Mouse (Mus musculus) kidney, embryonic 14.5 days (tissue): ENCODE measurements around the gene Ppp4r4. TPM values are rescaled to one million over a fixed set of nuclear protein-coding genes. Genes with fewer than 3 reads are reported as not detected.
A peak's percentile ranks its signal among the peaks of the same experiment; 100 is the strongest.
"Not testable (repeated sequence)": the region's sequence is repeated elsewhere in the genome, so short reads cannot be mapped to it uniquely, and the experiment has no call there.

ENCODE experiments used
- ATAC-seq: fragments of 200-750 bp; cut with Nextera tagmentation; 2 replicates; pipeline ENCODE4 v1.8.0; 2017; ENCODE audit warnings: moderate number of reproducible peaks, mild to moderate bottlenecking, moderate TSS enrichment, moderate library complexity; ENCODE audit not compliant: low FRiP score, low TSS enrichment
- H3K27ac ChIP-seq: fragments of 300-500 bp; sonication (generic); 2 replicates; pipeline ENCODE4 v1.5.1; 2014; ENCODE audit warnings: low read depth, mild to moderate bottlenecking, low read length, moderate library complexity, mixed read lengths
- H3K27me3 ChIP-seq: fragments of 300-500 bp; sonication (generic); 2 replicates; pipeline ENCODE4 v1.6.1; 2014; ENCODE audit warnings: mild to moderate bottlenecking, low read length; ENCODE audit not compliant: control insufficient read depth, insufficient read depth
- H3K36me3 ChIP-seq: fragments of 300-500 bp; sonication (generic); 2 replicates; pipeline ENCODE4 v1.6.1; 2014; ENCODE audit warnings: low read length, mixed read lengths; ENCODE audit not compliant: control insufficient read depth, insufficient read depth
- H3K4me1 ChIP-seq: fragments of 300-500 bp; sonication (generic); 2 replicates; pipeline ENCODE4 v1.6.1; 2014; ENCODE audit warnings: low read length, mixed read lengths; ENCODE audit not compliant: control insufficient read depth, insufficient read depth
- H3K4me2 ChIP-seq: fragments of 300-500 bp; sonication (generic); replicated peaks from 2 replicates; pipeline ENCODE4 v1.6.1; 2014; ENCODE audit warnings: low read depth, mild to moderate bottlenecking, low read length
- H3K4me3 ChIP-seq: fragments of 300-500 bp; sonication (generic); 2 replicates; pipeline ENCODE4 v1.5.1; 2014; ENCODE audit warnings: mild to moderate bottlenecking, low read length
- H3K9ac ChIP-seq: fragments of 300-500 bp; sonication (generic); 2 replicates; pipeline ENCODE4 v1.6.1; 2014; ENCODE audit warnings: low read depth, mild to moderate bottlenecking, low read length, moderate library complexity
- H3K9me3 ChIP-seq: fragments of 300-500 bp; sonication (generic); 2 replicates; pipeline ENCODE4 v1.6.1; 2016; ENCODE audit warnings: low read length; ENCODE audit not compliant: control insufficient read depth
- WGBS: fragments of 180-500 bp; shearing (Covaris S2); extraction: QIAGEN DNeasy Blood & Tissue Kit; methylation state at CpG from one replicate; pipeline ENCODE4 v1.1.7; 2014; 5-methylcytosine and 5-hydroxymethylcytosine counted together
- polyA plus RNA-seq: library from polyadenylated mRNA; unstranded; fragments of >200 nt; fragmentation: Nextera tagmentation; extraction: Ambion mirVana; gene quantifications from 2 replicates; pipeline ENCODE4 v1.2.1, GENCODE M21; 2014

The Ppp4r4 gene
- polyA plus RNA-seq = 1.2 and 2.0 TPM in 2 replicates

- peak within 1 kb of the TSS; percentile 52 for H3K4me3 ChIP-seq
- no peaks in the 10 kb centered on the region for H3K9me3 ChIP-seq
- H3K27me3 ChIP-seq = peaks cover 9% of the 10 kb centered on the region
- peak within 1 kb of the TSS; percentile 79 for H3K4me2 ChIP-seq
- no peaks in the 10 kb centered on the region for H3K36me3 ChIP-seq
- peak; percentile 98 for ATAC-seq
- H3K27ac ChIP-seq = no peak within 1 kb of the TSS
- peak within 1 kb of the TSS; percentile 52 for H3K9ac ChIP-seq
- under 1% methylated on average over 48 of the region's 74 CpGs for WGBS
- H3K4me1 ChIP-seq = 0 out of 2 replicates have a peak, but pooled peaks cover 4% of the 10 kb centered on the region
Observed at GRCm38 (mm10) chr12:103532020-103532648, at the start of gene Ppp4r4. Gene Ppp4r4 (plus strand): TSS chr12:103532283.

GRCm38 (mm10) chr12:103482781-103483180 is 49.3 kb upstream of the Ppp4r4 start:
- no peak overlapping the region for H3K4me3 ChIP-seq
- no peak overlapping the region for H3K27ac ChIP-seq
- H3K9ac ChIP-seq = no peak overlapping the region
- no peaks in the 10 kb centered on the region for H3K36me3 ChIP-seq
- ATAC-seq = no peak
- no peaks in the 10 kb centered on the region for H3K4me1 ChIP-seq
- H3K27me3 ChIP-seq = no peaks in the 10 kb centered on the region
- H3K4me2 ChIP-seq = no peak overlapping the region
- H3K9me3 ChIP-seq = no peaks in the 10 kb centered on the region
- 61% methylated on average over 2 of the region's 2 CpGs for WGBS

- not testable (repeated sequence) for H3K9ac ChIP-seq, H3K27ac ChIP-seq, H3K9me3 ChIP-seq, ATAC-seq, H3K4me3 ChIP-seq, H3K27me3 ChIP-seq, H3K4me2 ChIP-seq, H3K36me3 ChIP-seq, H3K4me1 ChIP-seq
- whole genome bisulfite sequencing = 61% methylated on average over 9 of the region's 9 CpGs
Observed at GRCm38 (mm10) chr12:103484200-103484972, 47.7 kb upstream of the Ppp4r4 start.

GRCm38 (mm10) chr12:103486726-103487125 is 45.4 kb upstream of the Ppp4r4 start:
- Histone ChIP-seq H3K27ac (no peak overlapping the region), H3K4me3 (no peak overlapping the region), H3K27me3 (no peaks in the 10 kb centered on the region), H3K36me3 (no peaks in the 10 kb centered on the region), H3K4me2 (no peak overlapping the region), H3K9me3 (no peaks in the 10 kb centered on the region), H3K4me1 (no peaks in the 10 kb centered on the region), H3K9ac (no peak overlapping the region)
- WGBS = 79% methylated on average over 1 of the region's 1 CpGs
- no peak for ATAC-seq

- no peaks in the 10 kb centered on the region for H3K9me3 ChIP-seq
- H3K4me2 ChIP-seq = no peak overlapping the region
- no peak for ATAC-seq
- H3K4me1 ChIP-seq = no peaks in the 10 kb centered on the region
- H3K4me3 ChIP-seq = no peak overlapping the region
- H3K27me3 ChIP-seq = no peaks in the 10 kb centered on the region
- H3K36me3 ChIP-seq = no peaks in the 10 kb centered on the region
- no peak overlapping the region for H3K9ac ChIP-seq
- 79% methylated on average over 4 of the region's 4 CpGs for WGBS
- no peak overlapping the region for H3K27ac ChIP-seq
Observed at GRCm38 (mm10) chr12:103487276-103487675, 44.8 kb upstream of the Ppp4r4 start.

GRCm38 (mm10) chr12:103487750-103488149 is 44.3 kb upstream of the Ppp4r4 start:
- ATAC-seq = no peak
- no peak overlapping the region for H3K27ac ChIP-seq
- no peak overlapping the region for H3K9ac ChIP-seq
- 70% methylated on average over 2 of the region's 2 CpGs for WGBS
- no peaks in the 10 kb centered on the region for H3K27me3 ChIP-seq
- no peaks in the 10 kb centered on the region for H3K4me1 ChIP-seq
- H3K36me3 ChIP-seq = no peaks in the 10 kb centered on the region
- H3K4me3 ChIP-seq = no peak overlapping the region
- H3K9me3 ChIP-seq = no peaks in the 10 kb centered on the region
- no peak overlapping the region for H3K4me2 ChIP-seq

- Histone ChIP-seq H3K4me1 (no peaks in the 10 kb centered on the region), H3K4me3 (no peak overlapping the region), H3K27me3 (no peaks in the 10 kb centered on the region), H3K27ac (no peak overlapping the region), H3K36me3 (no peaks in the 10 kb centered on the region), H3K9me3 (no peaks in the 10 kb centered on the region), H3K4me2 (no peak overlapping the region), H3K9ac (no peak overlapping the region)
- WGBS = 83% methylated on average over 3 of the region's 3 CpGs
- no peak for ATAC-seq
Observed at GRCm38 (mm10) chr12:103491091-103491730, 40.9 kb upstream of the Ppp4r4 start.

GRCm38 (mm10) chr12:103492767-103493166 is 39.3 kb upstream of the Ppp4r4 start:
- no peak overlapping the region for H3K9ac ChIP-seq
- no peak overlapping the region for H3K4me2 ChIP-seq
- no peak overlapping the region for H3K27ac ChIP-seq
- H3K4me3 ChIP-seq = no peak overlapping the region
- no peaks in the 10 kb centered on the region for H3K27me3 ChIP-seq
- H3K36me3 ChIP-seq = no peaks in the 10 kb centered on the region
- H3K9me3 ChIP-seq = no peaks in the 10 kb centered on the region
- no peaks in the 10 kb centered on the region for H3K4me1 ChIP-seq
- WGBS = 38% methylated on average over 5 of the region's 5 CpGs
- ATAC-seq = peak; percentile 66; the same call in 1 of the 2 replicates

GRCm38 (mm10) chr12:103494486-103494885 is 37.6 kb upstream of the Ppp4r4 start:
- Histone ChIP-seq H3K4me3 (no peak overlapping the region), H3K4me1 (no peaks in the 10 kb centered on the region), H3K9ac (no peak overlapping the region), H3K4me2 (no peak overlapping the region), H3K36me3 (no peaks in the 10 kb centered on the region), H3K9me3 (no peaks in the 10 kb centered on the region), H3K27me3 (no peaks in the 10 kb centered on the region), H3K27ac (no peak overlapping the region)
- no peak for ATAC-seq
- 24% methylated on average over 6 of the region's 6 CpGs for WGBS
